Mouse (Mus musculus): ENCODE results near the gene Gnl3l. TPM values are rescaled to one million over a fixed set of nuclear protein-coding genes. Genes with fewer than 3 reads are reported as not detected.

Gnl3l gene
- 20.5 TPM for polyA plus RNA-seq (2014; fragmentation: Illumina TruSeq; extraction: RNeasy Lipid Tissue Mini Kit (QIAGEN cat#74804); ENCODE audit: low replicate concordance)

GRCm38 (mm10) chrX:151016938-151017877, at the start of gene Gnl3l:
TSS of gene Gnl3l (minus strand) at chrX:151017322.

GRCm38 (mm10) chrX:151045850-151046249, 28.7 kb upstream of the Gnl3l start, which contains the start of gene Fgd1:
TSS of gene Fgd1 (plus strand) at chrX:151046150.

Other genes starting within 250 kb of the Gnl3l start
- gene Maged2, start 203.0 kb downstream of the Gnl3l start, polyA plus RNA-seq (2014; fragmentation: Illumina TruSeq; extraction: RNeasy Lipid Tissue Mini Kit (QIAGEN cat#74804); ENCODE audit: low replicate concordance) = 3.9 TPM
- gene Fgd1, start 28.8 kb upstream of the Gnl3l start, polyA plus RNA-seq (2014; fragmentation: Illumina TruSeq; extraction: RNeasy Lipid Tissue Mini Kit (QIAGEN cat#74804); ENCODE audit: low replicate concordance) = 0.26 TPM
- gene Tsr2, start 79.2 kb upstream of the Gnl3l start, polyA plus RNA-seq (2014; fragmentation: Illumina TruSeq; extraction: RNeasy Lipid Tissue Mini Kit (QIAGEN cat#74804); ENCODE audit: low replicate concordance) = 10.6 TPM
- 0.22 TPM for gene Wnk3, start 180.8 kb upstream of the Gnl3l start, polyA plus RNA-seq (2014; fragmentation: Illumina TruSeq; extraction: RNeasy Lipid Tissue Mini Kit (QIAGEN cat#74804); ENCODE audit: low replicate concordance)

All from small intestine, adult 10 weeks (tissue).